Mouse (Mus musculus): ENCODE measurements at regions not wholly inside any gene's neighbourhood (a gene's known extent, or its start where the extent isn't known, plus 50 kb on each side); places are given as distances from the start of the nearest gene placed in this dataset.
"Not testable (repeated sequence)": the region's sequence is repeated elsewhere in the genome, so short reads cannot be mapped to it uniquely, and the experiment has no call there.

DNA sequence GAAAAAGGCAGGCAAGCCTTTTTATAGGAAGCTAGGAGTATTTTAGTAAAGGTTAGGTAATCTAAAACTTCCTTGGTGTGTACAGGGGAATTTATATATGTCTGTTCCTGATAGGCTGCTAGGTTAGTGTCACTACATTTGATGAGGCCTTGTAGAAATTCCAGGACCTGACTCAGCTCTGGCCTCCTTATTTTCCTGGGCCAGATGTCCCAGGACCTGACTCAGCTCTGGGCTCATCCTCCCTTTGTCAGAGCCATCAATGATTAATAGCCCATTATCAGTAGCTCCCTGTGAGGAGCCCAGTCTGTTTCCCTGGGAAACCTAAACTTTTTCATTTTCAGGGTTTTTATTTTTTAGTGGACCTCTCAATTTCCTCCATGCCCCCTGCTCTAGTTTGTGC, 79.3 kb downstream of the Gm15023 start:
- H3K4me2 ChIP-seq (ENCODE audit: insufficient read depth, low read depth, poor library complexity, severe bottlenecking): no peak overlapping the region
- no peak overlapping the region for H3K27ac ChIP-seq (ENCODE audit: insufficient read depth, low read depth)
- H3K79me2 ChIP-seq (replicated peaks; ENCODE audit: control insufficient read depth, extremely low read depth, insufficient read depth, poor library complexity, severe bottlenecking): no peaks in the 10 kb centered on the region
- H3K9me3 ChIP-seq (replicated peaks; ENCODE audit: low read length): no peaks in the 10 kb centered on the region
- no peaks in the 10 kb centered on the region for H3K4me1 ChIP-seq (ENCODE audit: control insufficient read depth in 1 of 2, insufficient read depth in 2 of 2)
- no peak overlapping the region for H3K9ac ChIP-seq (ENCODE audit: insufficient read depth, low read depth)
- no peaks in the 10 kb centered on the region for H3K27me3 ChIP-seq (replicated peaks)
- in situ Hi-C loops (cut with MboI; ENCODE audit: low pct_ligation_motif_present, low pct_unique_long_range_greater_than_20kb, low sequenced_read_pairs) (no loop called here), dilution Hi-C loops (cut with MboI; ENCODE audit: extremely low pct_ligation_motif_present, extremely low pct_unique_long_range_greater_than_20kb, low sequenced_read_pairs) (no loop called here)
- no peaks in the 10 kb centered on the region for H3K36me3 ChIP-seq (replicated peaks in 1 of 2; ENCODE audit: control insufficient read depth in 1 of 2, insufficient read depth in 1 of 2, low read length in 1 of 2)
- no peak overlapping the region for H3K4me3 ChIP-seq (replicated peaks in 1 of 3; ENCODE audit: low read depth in 2 of 3, low read length in 2 of 3, poor library complexity in 1 of 3)
- no peak for DNase-seq (ENCODE audit: extremely low read depth)
- TF ChIP-seq MAZ (IDR thresholded peaks at IDR 0.05; ENCODE audit: low read depth, low read length) (no peak), ZC3H11A (IDR thresholded peaks at IDR 0.05; ENCODE audit: low read depth, low read length) (no peak), MEF2A (IDR thresholded peaks at IDR 0.05; ENCODE audit: borderline replicate concordance, low read depth, low read length) (no peak)

DNA sequence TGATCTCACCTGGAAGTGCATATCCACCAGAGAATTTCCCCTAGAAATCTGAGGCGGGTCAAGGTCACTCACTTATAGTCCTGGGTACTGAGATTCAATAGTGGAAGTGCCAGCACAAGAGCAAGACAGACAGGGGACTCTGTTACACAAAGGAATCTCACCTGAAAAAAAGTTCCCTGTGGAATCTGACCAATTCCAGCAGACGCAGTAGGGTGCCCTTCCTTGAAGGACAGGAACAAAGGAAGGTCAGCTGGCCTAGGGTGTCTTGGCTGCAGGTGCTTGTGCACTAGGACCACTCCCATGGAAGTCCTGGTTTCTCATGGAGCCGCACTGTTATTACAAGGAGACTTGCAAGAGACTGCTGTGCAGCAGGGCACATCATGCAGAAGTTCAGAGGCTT, 81.2 kb downstream of the Gm15023 start:
- no peak for TF ChIP-seq USF1 (IDR thresholded peaks at IDR 0.05; ENCODE audit: low read depth, low read length)
- no peak for TF ChIP-seq ZMIZ1 (IDR thresholded peaks at IDR 0.05; ENCODE audit: low read depth, low read length)
- no peak for TF ChIP-seq CHD2 (IDR thresholded peaks at IDR 0.05; ENCODE audit: low read length)
- TF ChIP-seq IRF4 (IDR thresholded peaks at IDR 0.05; ENCODE audit: low read depth, low read length): no peak
- TF ChIP-seq MYC (IDR thresholded peaks at IDR 0.05; ENCODE audit: low read depth, low read length): no peak
- no peak overlapping the region for H3K27ac ChIP-seq (ENCODE audit: insufficient read depth, low read depth)
- H3K9ac ChIP-seq (ENCODE audit: insufficient read depth, low read depth): no peak overlapping the region
- H3K79me2 ChIP-seq (replicated peaks; ENCODE audit: control insufficient read depth, extremely low read depth, insufficient read depth, poor library complexity, severe bottlenecking): no peaks in the 10 kb centered on the region
- H3K36me3 ChIP-seq (replicated peaks in 1 of 2; ENCODE audit: control insufficient read depth in 1 of 2, insufficient read depth in 1 of 2, low read length in 1 of 2): no peaks in the 10 kb centered on the region
- H3K27me3 ChIP-seq (replicated peaks): no peaks in the 10 kb centered on the region
- no peak overlapping the region for H3K4me3 ChIP-seq (replicated peaks in 1 of 3; ENCODE audit: low read depth in 2 of 3, low read length in 2 of 3, poor library complexity in 1 of 3)
- no peak overlapping the region for H3K4me2 ChIP-seq (ENCODE audit: insufficient read depth, low read depth, poor library complexity, severe bottlenecking)
- DNase-seq (ENCODE audit: extremely low read depth): no peak
- dilution Hi-C loops (cut with MboI; ENCODE audit: extremely low pct_ligation_motif_present, extremely low pct_unique_long_range_greater_than_20kb, low sequenced_read_pairs) (no loop called here), in situ Hi-C loops (cut with MboI; ENCODE audit: low pct_ligation_motif_present, low pct_unique_long_range_greater_than_20kb, low sequenced_read_pairs) (no loop called here)
- no peaks in the 10 kb centered on the region for H3K9me3 ChIP-seq (replicated peaks; ENCODE audit: low read length)
- H3K4me1 ChIP-seq (ENCODE audit: control insufficient read depth in 1 of 2, insufficient read depth in 2 of 2): no peaks in the 10 kb centered on the region

GRCm38 (mm10) chrX:135091074-135091473, 82.1 kb upstream of the Zmat1 start:
- TF ChIP-seq SMC3 (IDR thresholded peaks at IDR 0.05; ENCODE audit: low read depth, low read length): peak; percentile 42
- TF ChIP-seq CTCF (conservative IDR thresholded peaks at IDR 0.05 in 1 of 2, IDR thresholded peaks at IDR 0.05 in 1 of 2; ENCODE audit: low read depth in 2 of 2, low read length in 2 of 2): peak; percentile 39 to 58; a peak in 3 of 4 replicates
- TF ChIP-seq RAD21 (IDR thresholded peaks at IDR 0.05; ENCODE audit: low read depth, low read length): peak; percentile 54
- H3K4me3 ChIP-seq (replicated peaks in 1 of 3; ENCODE audit: low read depth in 2 of 3, low read length in 2 of 3, poor library complexity in 1 of 3); H3K4me1 ChIP-seq (ENCODE audit: control insufficient read depth in 1 of 2, insufficient read depth in 2 of 2); dilution Hi-C loops (cut with MboI; ENCODE audit: extremely low pct_ligation_motif_present, extremely low pct_unique_long_range_greater_than_20kb, low sequenced_read_pairs); H3K36me3 ChIP-seq (replicated peaks in 1 of 2; ENCODE audit: control insufficient read depth in 1 of 2, insufficient read depth in 1 of 2, low read length in 1 of 2); H3K9me3 ChIP-seq (replicated peaks; ENCODE audit: low read length); H3K9ac ChIP-seq (ENCODE audit: insufficient read depth, low read depth); H3K4me2 ChIP-seq (ENCODE audit: insufficient read depth, low read depth, poor library complexity, severe bottlenecking); H3K27me3 ChIP-seq (replicated peaks); H3K27ac ChIP-seq (ENCODE audit: insufficient read depth, low read depth); in situ Hi-C loops (cut with MboI; ENCODE audit: low pct_ligation_motif_present, low pct_unique_long_range_greater_than_20kb, low sequenced_read_pairs); H3K79me2 ChIP-seq (replicated peaks; ENCODE audit: control insufficient read depth, extremely low read depth, insufficient read depth, poor library complexity, severe bottlenecking): not testable (repeated sequence)
- peak; percentile 41 for DNase-seq (ENCODE audit: extremely low read depth)

DNA sequence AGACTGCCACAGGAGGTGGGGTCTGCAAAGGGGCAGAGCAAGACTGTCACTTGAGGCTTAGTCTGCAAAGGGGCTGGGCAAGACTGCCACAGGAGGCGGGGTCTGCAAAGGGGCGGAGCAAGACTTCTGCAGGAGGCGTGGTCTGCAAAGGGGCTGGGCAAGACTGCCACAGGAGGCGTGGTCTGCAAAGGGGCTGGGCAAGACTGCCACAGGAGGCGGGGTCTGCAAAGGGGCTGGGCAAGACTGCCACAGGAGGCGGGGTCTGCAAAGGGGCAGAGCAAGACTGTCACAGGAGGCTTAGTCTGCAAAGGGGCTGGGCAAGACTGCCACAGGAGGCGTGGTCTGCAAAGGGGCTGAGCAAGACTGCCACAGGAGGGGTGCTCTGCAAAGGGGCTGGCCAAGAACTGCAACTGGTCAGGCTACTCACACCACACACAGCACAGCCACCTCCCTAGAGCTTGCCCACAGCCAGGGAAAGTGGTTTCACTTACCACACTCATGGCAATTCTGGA, 78.1 kb upstream of the Zmat1 start:
- H3K9ac ChIP-seq (ENCODE audit: insufficient read depth, low read depth); dilution Hi-C loops (cut with MboI; ENCODE audit: extremely low pct_ligation_motif_present, extremely low pct_unique_long_range_greater_than_20kb, low sequenced_read_pairs); H3K27me3 ChIP-seq (replicated peaks); H3K9me3 ChIP-seq (replicated peaks; ENCODE audit: low read length); in situ Hi-C loops (cut with MboI; ENCODE audit: low pct_ligation_motif_present, low pct_unique_long_range_greater_than_20kb, low sequenced_read_pairs); H3K79me2 ChIP-seq (replicated peaks; ENCODE audit: control insufficient read depth, extremely low read depth, insufficient read depth, poor library complexity, severe bottlenecking); H3K27ac ChIP-seq (ENCODE audit: insufficient read depth, low read depth); H3K4me3 ChIP-seq (replicated peaks in 1 of 3; ENCODE audit: low read depth in 2 of 3, low read length in 2 of 3, poor library complexity in 1 of 3); H3K4me1 ChIP-seq (ENCODE audit: control insufficient read depth in 1 of 2, insufficient read depth in 2 of 2); H3K4me2 ChIP-seq (ENCODE audit: insufficient read depth, low read depth, poor library complexity, severe bottlenecking); H3K36me3 ChIP-seq (replicated peaks in 1 of 2; ENCODE audit: control insufficient read depth in 1 of 2, insufficient read depth in 1 of 2, low read length in 1 of 2): not testable (repeated sequence)
- DNase-seq (ENCODE audit: extremely low read depth): peak; percentile 45

DNA sequence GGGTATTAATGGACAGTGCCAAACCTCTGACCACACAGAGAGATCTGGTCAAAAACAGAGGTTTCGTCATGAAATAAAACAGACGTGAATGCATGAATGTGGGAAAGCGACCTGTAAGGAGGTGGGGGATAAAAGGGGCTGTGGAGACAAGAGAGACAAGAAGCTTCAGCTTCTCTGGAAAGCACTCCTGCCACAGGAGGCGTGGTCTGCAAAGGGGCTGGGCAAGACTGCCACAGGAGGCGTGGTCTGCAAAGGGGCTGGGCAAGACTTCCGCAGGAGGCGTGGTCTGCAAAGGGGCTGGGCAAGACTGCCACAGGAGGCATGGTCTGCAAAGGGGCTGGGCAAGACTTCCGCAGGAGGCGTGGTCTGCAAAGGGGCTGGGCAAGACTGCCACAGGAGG, 77.6 kb upstream of the Zmat1 start:
- H3K27me3 ChIP-seq (replicated peaks); H3K27ac ChIP-seq (ENCODE audit: insufficient read depth, low read depth); H3K4me1 ChIP-seq (ENCODE audit: control insufficient read depth in 1 of 2, insufficient read depth in 2 of 2); H3K9me3 ChIP-seq (replicated peaks; ENCODE audit: low read length); H3K9ac ChIP-seq (ENCODE audit: insufficient read depth, low read depth); in situ Hi-C loops (cut with MboI; ENCODE audit: low pct_ligation_motif_present, low pct_unique_long_range_greater_than_20kb, low sequenced_read_pairs); H3K36me3 ChIP-seq (replicated peaks in 1 of 2; ENCODE audit: control insufficient read depth in 1 of 2, insufficient read depth in 1 of 2, low read length in 1 of 2); dilution Hi-C loops (cut with MboI; ENCODE audit: extremely low pct_ligation_motif_present, extremely low pct_unique_long_range_greater_than_20kb, low sequenced_read_pairs); H3K4me3 ChIP-seq (replicated peaks in 1 of 3; ENCODE audit: low read depth in 2 of 3, low read length in 2 of 3, poor library complexity in 1 of 3); H3K79me2 ChIP-seq (replicated peaks; ENCODE audit: control insufficient read depth, extremely low read depth, insufficient read depth, poor library complexity, severe bottlenecking): not testable (repeated sequence)
- peak; percentile 6 for DNase-seq (ENCODE audit: extremely low read depth)
- peak overlapping the region; percentile 84 for H3K4me2 ChIP-seq (ENCODE audit: insufficient read depth, low read depth, poor library complexity, severe bottlenecking)
